Mouse (Mus musculus): ENCODE measurements at regions not wholly inside any gene's neighbourhood (a gene's known extent, or its start where the extent isn't known, plus 50 kb on each side); places are given as distances from the start of the nearest gene placed in this dataset.

GRCm38 (mm10) chr14:58168920-58169319 lies 98.6 kb downstream of the Fgf9 start:
- H3K36me3 ChIP-seq (ENCODE audit: control insufficient read depth in 1 of 2, insufficient read depth in 2 of 2, low read length in 2 of 2), result no peaks in the 10 kb centered on the region
- H3K27me3 ChIP-seq (ENCODE audit: control insufficient read depth in 1 of 2, insufficient read depth in 2 of 2, low read length in 2 of 2), result peaks cover 0 to 1% of the 10 kb centered on the region in 2 experiments; a peak in 1 of 4 replicates
- no peak overlapping the region for H3K9ac ChIP-seq (ENCODE audit: control insufficient read depth, low read depth, low read length, poor library complexity, severe bottlenecking)
- H3K9me3 ChIP-seq (replicated peaks; ENCODE audit: insufficient read depth, low read length), result no peaks in the 10 kb centered on the region
- H3K27ac ChIP-seq (ENCODE audit: control insufficient read depth, low read depth, low read length), result no peak overlapping the region
- no peaks in the 10 kb centered on the region for H3K4me1 ChIP-seq (ENCODE audit: control insufficient read depth in 1 of 2, insufficient read depth in 2 of 2, low read length in 2 of 2)
- no peak overlapping the region for H3K4me3 ChIP-seq (ENCODE audit: control insufficient read depth in 1 of 2, insufficient read depth in 1 of 2, low read depth in 2 of 2, low read length in 2 of 2)
- no peaks in the 10 kb centered on the region for H3K79me2 ChIP-seq (ENCODE audit: control insufficient read depth, insufficient read depth, low read length, poor library complexity)
- DNase-seq (ENCODE audit: low read depth, low spot score), result no peak
- no peak for TF ChIP-seq CHD1 (IDR thresholded peaks at IDR 0.05; ENCODE audit: low read depth, low read length)
- TF ChIP-seq MYC (IDR thresholded peaks at IDR 0.05; ENCODE audit: low read depth, low read length), result no peak
- no peak for TF ChIP-seq UBTF (IDR thresholded peaks at IDR 0.05; ENCODE audit: borderline replicate concordance, insufficient read depth, low read depth, low read length)
- TF ChIP-seq ETS1 (IDR thresholded peaks at IDR 0.05; ENCODE audit: low read depth, low read length), result no peak
- no peak for TF ChIP-seq GATA1 (IDR thresholded peaks at IDR 0.05; ENCODE audit: low read depth, low read length)
- no peak for TF ChIP-seq NRF1 (IDR thresholded peaks at IDR 0.05; ENCODE audit: insufficient read depth, low read depth, low read length, poor library complexity, severe bottlenecking)
- TF ChIP-seq ZC3H11A (IDR thresholded peaks at IDR 0.05; ENCODE audit: low read depth, low read length), result no peak
- no peak for TF ChIP-seq TBP (IDR thresholded peaks at IDR 0.05; ENCODE audit: low read depth, low read length)
- TF ChIP-seq MXI1 (IDR thresholded peaks at IDR 0.05; ENCODE audit: low read depth, low read length), result no peak
- no peak for TF ChIP-seq MAZ (IDR thresholded peaks at IDR 0.05; ENCODE audit: low read depth, low read length)
- no peak for TF ChIP-seq POLR2AphosphoS2 (IDR thresholded peaks at IDR 0.05; ENCODE audit: low read length)
- no peak for TF ChIP-seq MAFK (IDR thresholded peaks at IDR 0.05; ENCODE audit: borderline replicate concordance, low read depth, low read length)
- TF ChIP-seq GABPA (IDR thresholded peaks at IDR 0.05; ENCODE audit: low read depth, low read length), result no peak

All from MEL (cell line).